Mouse (Mus musculus) spleen, postnatal 10 days (tissue): Measurements from ENCODE around the gene Pmch.

Experiments
- DNase-seq, 2 experiments: peaks; one replicate each; pipeline ENCODE4 v3.0.0; 2021 to 2022; ENCODE audit warnings: low spot score in 2 of 2

The Pmch gene

DNA sequence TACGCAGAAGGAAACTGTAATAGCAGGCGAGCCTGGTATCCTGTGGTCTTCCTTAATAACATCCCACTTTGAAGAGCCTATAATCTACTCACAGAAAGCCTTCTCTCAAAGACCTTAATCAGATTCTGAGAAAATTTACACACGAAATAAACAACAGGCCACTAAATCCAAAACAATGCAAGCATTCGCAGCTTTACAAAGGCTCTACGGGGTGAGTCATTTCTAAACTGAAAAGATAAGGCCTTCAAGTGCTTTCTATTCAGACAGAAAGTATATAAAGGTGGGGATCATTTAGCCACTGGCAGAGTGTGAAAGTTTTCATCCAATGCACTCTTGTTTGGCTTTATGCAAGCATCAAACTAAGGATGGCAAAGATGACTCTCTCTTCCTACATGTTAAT lies at the start of gene Pmch:
Gene Pmch (plus strand): TSS at position 301 of the 400 bp plus-strand sequence.
- no peak for DNase-seq

DNA sequence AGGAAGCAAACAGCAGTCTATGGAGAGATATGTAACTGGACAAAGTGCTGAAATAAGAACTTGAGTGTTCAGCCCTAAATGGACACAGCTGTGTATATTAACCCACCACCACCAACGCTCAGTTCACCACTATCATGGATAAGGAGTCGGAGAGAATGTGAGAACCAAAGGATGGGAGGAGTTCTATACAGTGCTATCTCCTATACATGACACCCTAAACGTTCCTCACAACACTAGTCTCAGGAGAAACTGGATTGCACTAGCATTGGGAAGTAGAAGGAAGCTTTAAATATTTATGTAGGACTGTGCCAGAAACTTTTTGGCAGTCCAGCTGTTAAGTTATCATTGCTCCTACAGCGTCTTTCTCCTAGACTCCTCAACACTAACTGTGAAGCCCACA lies 46.6 kb upstream of the Pmch start:
- DNase-seq = no peak

DNA sequence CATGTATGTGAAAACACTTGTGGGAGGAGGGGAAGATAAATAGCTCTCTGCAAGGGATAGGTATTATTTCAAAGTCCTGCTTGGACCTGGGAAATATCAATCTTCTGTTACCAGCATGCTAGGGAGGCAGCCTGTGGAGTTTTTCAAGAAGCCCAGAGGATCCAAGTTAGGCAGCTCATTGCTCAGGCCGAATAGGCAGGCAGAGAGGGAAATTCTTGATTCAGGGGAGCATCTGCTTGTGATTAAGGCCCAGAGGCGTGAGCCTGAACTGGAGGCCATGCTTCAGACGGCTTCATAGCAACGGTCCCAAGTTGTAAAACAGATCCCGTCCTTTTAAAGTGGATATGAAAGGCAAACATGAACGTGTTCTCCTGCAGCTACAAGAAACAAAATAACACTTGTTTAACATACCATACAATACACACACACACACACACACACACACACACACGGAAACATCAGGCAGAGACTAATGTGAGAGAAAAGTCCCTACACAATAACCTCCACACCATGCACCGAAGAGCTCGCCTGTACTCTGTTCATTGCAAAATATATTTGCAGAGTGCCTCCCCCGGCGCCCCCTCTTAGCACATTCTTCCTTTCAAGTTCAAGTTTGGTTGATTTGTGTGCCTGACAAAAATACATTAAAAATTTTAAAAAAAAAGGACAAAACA lies 44.6 kb upstream of the Pmch start:
- DNase-seq = no peak

DNA sequence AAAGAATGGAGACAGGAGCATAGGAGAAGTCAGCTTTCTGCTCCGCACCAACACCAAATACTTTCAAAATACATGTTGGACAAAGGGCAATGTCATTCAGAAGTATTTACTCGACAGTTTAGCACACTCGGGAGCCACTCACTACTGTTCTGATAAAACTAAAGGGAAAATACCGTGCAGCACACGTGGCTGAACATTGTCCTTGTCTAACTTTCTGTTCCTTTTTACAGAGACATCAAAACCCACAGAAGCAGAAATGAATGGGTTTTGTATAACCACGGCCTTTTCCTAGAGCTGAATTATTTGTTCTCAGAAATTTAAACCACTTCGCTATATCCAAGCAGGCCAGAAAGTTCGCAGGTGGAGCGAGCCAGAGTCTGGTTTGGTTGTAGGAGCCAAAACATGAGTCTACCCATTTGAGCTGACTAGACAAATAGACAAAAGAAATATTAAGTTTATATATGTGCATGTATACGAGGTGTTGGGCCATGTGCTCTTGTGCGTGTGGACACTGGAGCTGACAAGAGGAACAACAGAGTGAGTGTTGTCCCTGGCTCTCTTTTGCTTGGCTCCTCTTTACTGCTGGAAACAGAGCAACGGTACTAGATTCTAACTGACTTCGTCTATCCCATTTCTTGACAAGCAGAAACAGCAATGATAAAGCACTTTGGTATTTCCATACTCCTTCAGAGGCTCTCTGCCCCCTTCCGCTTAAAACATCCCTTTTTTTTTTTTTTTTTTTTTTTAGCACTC lies 36.5 kb upstream of the Pmch start:
- DNase-seq = no peak

DNA sequence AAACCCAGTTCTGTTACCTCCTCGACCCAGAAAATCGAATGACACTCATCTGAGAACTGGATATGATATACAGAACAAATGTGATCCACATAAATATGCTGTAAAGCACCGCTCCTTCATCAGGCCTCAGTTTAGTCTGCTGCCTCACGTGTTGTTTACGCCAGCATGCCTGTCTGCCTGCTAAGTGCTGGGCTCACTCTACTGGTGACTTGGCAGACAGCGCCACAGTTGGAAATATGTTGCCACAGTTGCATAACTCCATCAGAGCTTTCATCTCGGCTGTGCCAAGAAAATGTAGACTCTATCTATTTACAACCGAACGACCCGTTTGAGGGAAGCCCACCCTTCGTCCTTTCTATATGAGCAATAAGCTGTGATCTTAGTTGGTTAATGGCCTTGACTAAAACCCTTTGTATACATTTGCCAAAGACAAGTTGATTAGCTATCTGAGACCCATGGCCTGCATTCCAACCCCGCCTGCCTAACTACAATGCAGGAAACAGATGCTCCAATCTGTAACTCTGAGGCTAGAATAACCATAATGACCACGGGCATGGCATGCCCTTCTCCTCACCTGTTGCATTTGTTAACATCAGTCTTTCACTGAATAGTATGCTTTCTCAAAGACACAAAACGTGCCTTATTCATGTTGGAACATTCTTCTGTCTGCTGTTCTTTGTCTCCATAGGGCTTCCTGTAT lies 33.8 kb upstream of the Pmch start:
- DNase-seq = no peak

DNA sequence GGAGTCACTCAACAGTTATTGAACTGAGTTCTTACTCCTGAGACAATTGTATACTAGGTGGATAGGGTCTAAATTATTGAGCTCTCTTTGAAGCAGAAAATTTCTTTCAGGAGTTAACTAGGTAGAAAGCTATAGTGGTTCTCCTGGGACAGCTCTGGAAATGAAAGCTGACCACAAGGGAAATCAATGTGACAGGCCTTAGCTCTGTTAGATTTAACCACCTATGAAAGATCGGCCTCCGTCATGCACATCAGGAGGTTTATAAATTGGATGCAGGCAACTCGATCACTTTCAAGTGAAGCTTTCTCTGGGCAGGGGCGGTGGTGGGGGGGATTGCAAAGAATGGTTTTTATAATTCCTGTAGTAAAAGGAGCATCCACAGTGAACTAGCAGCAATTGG lies 27.4 kb upstream of the Pmch start:
- no peak for DNase-seq

DNA sequence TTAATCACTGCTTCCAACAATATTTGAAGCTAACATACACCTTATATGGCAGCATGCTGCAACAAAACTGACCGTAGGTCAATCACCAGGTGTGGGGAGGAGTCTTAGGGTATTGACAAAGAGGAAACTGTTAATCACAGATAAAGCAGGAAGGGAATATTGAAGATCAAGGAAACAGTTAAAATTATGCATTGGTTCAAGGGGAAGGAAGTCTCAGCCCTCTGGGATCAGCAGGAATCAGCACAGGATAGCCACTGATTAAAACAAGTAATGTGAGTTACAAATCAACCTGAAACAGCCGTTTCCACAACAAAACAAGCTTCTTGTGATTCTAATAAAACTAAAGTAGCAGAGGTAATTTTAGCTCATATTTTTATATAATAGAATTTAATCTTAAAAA lies 26.0 kb upstream of the Pmch start:
- DNase-seq = no peak

DNA sequence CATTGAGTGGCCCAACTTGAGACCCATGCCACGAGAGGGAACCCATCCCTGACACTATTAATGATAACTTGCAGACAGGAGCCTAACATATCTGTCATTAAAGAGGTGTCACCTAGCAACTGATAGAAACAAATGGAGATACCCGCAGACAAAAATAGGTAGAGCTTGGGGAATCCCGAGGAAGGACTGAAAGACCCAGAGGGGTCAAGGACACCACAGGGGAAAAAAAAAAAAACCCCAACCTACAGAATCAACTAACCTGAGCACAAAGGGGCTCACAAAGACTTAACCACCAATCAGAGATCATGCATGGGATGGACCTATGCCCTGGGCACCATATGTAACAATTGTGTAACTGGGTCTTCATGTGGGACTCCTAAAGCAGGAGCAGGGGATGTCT lies 23.5 kb upstream of the Pmch start:
- DNase-seq = no peak

DNA sequence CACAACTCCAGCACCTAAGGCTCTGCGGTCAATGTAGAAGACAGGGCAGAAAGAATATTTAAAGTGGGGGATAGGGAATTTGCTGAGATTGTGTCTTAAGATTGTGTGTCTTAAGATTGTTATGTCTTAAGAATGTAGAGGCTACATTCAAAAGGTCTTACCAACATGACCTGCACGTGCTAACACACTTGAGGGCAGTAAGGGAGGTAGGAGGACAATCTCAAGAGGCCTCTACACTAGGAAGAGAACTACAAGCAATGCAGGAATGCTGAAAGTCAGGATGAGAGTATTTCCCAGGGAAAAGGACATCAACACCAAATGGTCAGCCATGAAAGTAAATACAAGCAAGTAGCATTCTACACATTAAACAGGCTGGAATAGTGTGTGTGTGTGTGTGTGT lies 15.3 kb downstream of the Pmch start:
- DNase-seq = no peak

DNA sequence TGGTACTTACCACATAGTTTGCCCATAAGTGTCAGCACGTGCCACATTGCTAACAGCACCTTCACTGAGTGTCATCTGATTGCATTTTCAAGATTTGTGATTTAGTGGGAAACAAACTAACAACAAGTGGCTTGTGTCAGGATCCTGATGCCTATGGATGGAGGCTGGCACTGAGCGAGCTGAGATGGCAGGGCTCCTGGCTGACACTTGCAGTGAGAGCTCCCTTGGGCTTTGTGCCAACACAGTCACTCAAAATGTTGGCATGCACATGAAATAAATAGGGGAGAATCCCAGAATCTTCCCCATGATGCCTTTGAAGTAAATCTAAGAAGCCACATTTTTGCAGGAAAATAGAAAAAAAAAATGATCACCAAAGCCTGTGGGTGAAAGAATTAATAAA lies 22.4 kb downstream of the Pmch start:
- DNase-seq = no peak

DNA sequence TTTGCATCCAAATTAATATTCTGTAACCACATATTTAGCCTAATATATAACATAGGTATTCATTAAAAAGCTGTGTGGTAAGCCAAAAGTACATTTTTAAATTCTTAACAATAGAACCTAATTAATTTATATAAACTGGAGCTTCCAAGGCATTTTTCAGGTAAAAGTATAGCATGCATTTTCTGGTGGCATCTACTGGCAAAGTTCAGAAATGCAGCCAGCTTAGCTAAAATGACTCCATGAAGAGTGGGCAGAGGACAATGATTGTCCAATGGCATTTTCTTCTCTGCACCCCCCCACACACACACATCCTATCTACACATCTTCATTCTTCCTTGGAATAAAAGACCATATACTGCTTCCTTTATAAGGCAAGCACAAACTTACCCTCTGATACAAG lies 28.8 kb downstream of the Pmch start:
- DNase-seq = no peak

DNA sequence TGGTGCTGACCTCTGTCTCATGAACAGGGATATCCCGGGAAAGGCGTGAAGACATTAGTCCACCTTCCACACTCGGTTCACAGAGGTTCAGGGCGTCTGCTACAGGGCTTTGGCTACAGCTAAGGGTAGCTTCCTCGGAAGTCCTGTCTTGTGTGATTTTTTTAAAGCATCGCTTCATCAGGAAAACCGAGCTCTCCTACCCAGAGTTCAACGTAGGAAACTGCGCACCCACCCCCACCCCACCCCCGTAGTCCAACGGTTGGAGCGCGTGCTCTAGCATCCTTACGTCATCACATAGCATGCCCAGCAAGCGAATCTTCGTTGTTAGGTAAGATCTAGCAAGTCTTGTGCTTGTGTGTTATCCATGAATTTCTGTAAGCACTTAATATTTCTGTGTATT lies 44.8 kb downstream of the Pmch start:
- DNase-seq = no peak
